Mouse (Mus musculus) embryonic fibroblast, embryonic 13.5 days (primary cell): Measurements from ENCODE around the gene Cald1. TPM values are rescaled to one million over a fixed set of nuclear protein-coding genes. Genes with fewer than 3 reads are reported as not detected.
A peak's percentile ranks its signal among the peaks of the same experiment; 100 is the strongest.

Experiments used
- H3K27ac ChIP-seq: 2 replicates; pipeline ENCODE4 v1.5.1; 2012; ENCODE audit warnings: low read length, control low read depth, inconsistent platforms; ENCODE audit not compliant: insufficient read depth
- H3K4me1 ChIP-seq: 2 replicates; pipeline ENCODE4 v1.6.1; 2011; ENCODE audit warnings: low read length; ENCODE audit not compliant: control insufficient read depth, insufficient read depth
- H3K4me3 ChIP-seq: 2 replicates; pipeline ENCODE4 v1.5.1; 2011; ENCODE audit warnings: mild to moderate bottlenecking, control low read depth, low read length; ENCODE audit not compliant: insufficient read depth
- CTCF ChIP-seq: IDR thresholded peaks from 2 replicates; pipeline ENCODE4 v1.5.1; 2011; ENCODE audit warnings: mild to moderate bottlenecking, control low read depth, low read length, moderate library complexity, borderline replicate concordance; ENCODE audit not compliant: insufficient read depth
- POLR2A ChIP-seq: IDR thresholded peaks from 2 replicates; pipeline ENCODE4 v1.6.1; 2011; ENCODE audit warnings: low read depth, mild to moderate bottlenecking, control low read depth, low read length, moderate library complexity
- polyA plus RNA-seq: library from polyadenylated mRNA; stranded (reverse); fragments of >200 nt; gene quantifications from 2 replicates; pipeline ENCODE4 v1.2.4, GENCODE M21; 2011; ENCODE audit warnings: low read depth; ENCODE audit not compliant: missing spikeins, insufficient read length

The Cald1 gene
- polyA plus RNA-seq, result 1,420 and 1,765 TPM in 2 replicates

GRCm38 (mm10) chr6:34598121-34599065 lies at the start of gene Cald1:
Gene Cald1, plus strand, starts transcription at chr6:34598500.
- no peak for TF ChIP-seq CTCF
- peak; percentile 100 for TF ChIP-seq POLR2A
- H3K4me3 ChIP-seq, result peak within 1 kb of the TSS; percentile 91
- peak within 1 kb of the TSS; percentile 99 for H3K27ac ChIP-seq
- peaks cover 14% of the 10 kb centered on the region for H3K4me1 ChIP-seq

- Histone ChIP-seq H3K4me3 (no peak overlapping the region), H3K4me1 (peaks cover 10% of the 10 kb centered on the region; the same call in 1 of the 2 replicates), H3K27ac (no peak overlapping the region)
- TF ChIP-seq CTCF (peak; percentile 61; the same call in 1 of the 2 replicates), POLR2A (no peak)
Measured at GRCm38 (mm10) chr6:34549017-34549416, 49.3 kb upstream of the Cald1 start.

GRCm38 (mm10) chr6:34552489-34553157 lies 45.7 kb upstream of the Cald1 start:
- no peak for TF ChIP-seq CTCF
- no peak for TF ChIP-seq POLR2A

GRCm38 (mm10) chr6:34554291-34554997 lies 43.9 kb upstream of the Cald1 start:
- no peaks in the 10 kb centered on the region for H3K4me1 ChIP-seq
- no peak overlapping the region for H3K4me3 ChIP-seq
- no peak for TF ChIP-seq POLR2A
- no peak for TF ChIP-seq CTCF
- no peak overlapping the region; the same call in 1 of the 2 replicates for H3K27ac ChIP-seq

More at GRCm38 (mm10) chr6:34552489-34553157, 45.7 kb upstream of the Cald1 start:
- peaks cover 5% of the 10 kb centered on the region; the same call in 1 of the 2 replicates for H3K4me1 ChIP-seq
- H3K27ac ChIP-seq, result no peak overlapping the region
- H3K4me3 ChIP-seq, result no peak overlapping the region

GRCm38 (mm10) chr6:34559521-34559920 lies 38.8 kb upstream of the Cald1 start:
- no peak for TF ChIP-seq CTCF
- Histone ChIP-seq H3K4me1 (peaks cover 2% of the 10 kb centered on the region; the same call in 1 of the 2 replicates), H3K27ac (no peak overlapping the region), H3K4me3 (no peak overlapping the region)

- Histone ChIP-seq H3K4me1 (peaks cover 8% of the 10 kb centered on the region), H3K4me3 (no peak overlapping the region), H3K27ac (no peak overlapping the region)
- TF ChIP-seq POLR2A (no peak), CTCF (no peak)
Measured at GRCm38 (mm10) chr6:34565176-34565880, 33.0 kb upstream of the Cald1 start.

GRCm38 (mm10) chr6:34567298-34567697 lies 31.0 kb upstream of the Cald1 start:
- Histone ChIP-seq H3K4me1 (peaks cover 8% of the 10 kb centered on the region), H3K4me3 (no peak overlapping the region), H3K27ac (no peak overlapping the region)
- no peak for TF ChIP-seq CTCF
- no peak for TF ChIP-seq POLR2A

GRCm38 (mm10) chr6:34579504-34580068 lies 18.7 kb upstream of the Cald1 start:
- peaks cover 16% of the 10 kb centered on the region for H3K4me1 ChIP-seq
- 0 out of 2 replicates have a peak overlapping the region, but pooled peaks have one; percentile 32 for H3K27ac ChIP-seq
- H3K4me3 ChIP-seq, result no peak overlapping the region
- TF ChIP-seq CTCF (no peak), POLR2A (no peak)

GRCm38 (mm10) chr6:34583365-34583764 lies 14.9 kb upstream of the Cald1 start:
- Histone ChIP-seq H3K4me1 (peaks cover 16% of the 10 kb centered on the region), H3K27ac (peak overlapping the region; percentile 85), H3K4me3 (no peak overlapping the region)
- TF ChIP-seq CTCF, result no peak
- TF ChIP-seq POLR2A, result no peak
